Mouse (Mus musculus) frontal cortex, postnatal 14 days (tissue): ENCODE results near the gene Igsf9.
A peak's percentile ranks its signal among the peaks of the same experiment; 100 is the strongest.

ENCODE experiments used
- DNase-seq, 2 experiments: peaks; one replicate each; pipeline ENCODE4 v3.0.0; 2022; ENCODE audit warnings: low spot score in 2 of 2

Igsf9 gene

DNA sequence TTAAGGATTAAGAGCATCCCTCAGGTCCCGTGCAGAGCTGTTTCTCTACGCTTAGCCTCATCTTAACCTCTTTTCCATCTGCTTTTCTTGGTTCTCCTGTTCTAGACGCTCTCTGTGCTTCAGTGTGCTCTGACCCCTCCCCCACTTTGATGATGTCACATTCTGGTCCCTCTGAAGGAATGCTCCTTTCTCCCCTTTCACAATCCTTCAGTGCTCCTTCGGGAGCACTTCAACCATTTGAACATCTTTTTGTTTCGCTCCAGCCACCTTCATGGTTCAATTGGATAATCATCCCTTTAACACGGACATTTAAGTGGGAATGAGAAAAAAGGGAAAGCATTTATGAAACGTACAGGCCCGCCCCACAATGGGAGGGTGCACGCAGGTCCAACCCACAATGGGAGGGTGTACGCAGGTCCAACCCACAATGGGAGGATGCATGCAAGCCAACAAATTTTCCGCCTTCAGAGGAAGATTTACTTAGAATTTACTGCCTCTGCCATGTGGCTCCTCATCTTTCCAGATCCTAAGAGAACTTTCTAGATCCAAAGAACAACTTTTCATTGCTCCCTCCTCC, 13.2 kb upstream of the Igsf9 start:
- no peak for DNase-seq

- no peak for DNase-seq
These were observed 12.2 kb upstream of the Igsf9 start for GRCm38 (mm10) chr1:172469373-172469772.

DNA sequence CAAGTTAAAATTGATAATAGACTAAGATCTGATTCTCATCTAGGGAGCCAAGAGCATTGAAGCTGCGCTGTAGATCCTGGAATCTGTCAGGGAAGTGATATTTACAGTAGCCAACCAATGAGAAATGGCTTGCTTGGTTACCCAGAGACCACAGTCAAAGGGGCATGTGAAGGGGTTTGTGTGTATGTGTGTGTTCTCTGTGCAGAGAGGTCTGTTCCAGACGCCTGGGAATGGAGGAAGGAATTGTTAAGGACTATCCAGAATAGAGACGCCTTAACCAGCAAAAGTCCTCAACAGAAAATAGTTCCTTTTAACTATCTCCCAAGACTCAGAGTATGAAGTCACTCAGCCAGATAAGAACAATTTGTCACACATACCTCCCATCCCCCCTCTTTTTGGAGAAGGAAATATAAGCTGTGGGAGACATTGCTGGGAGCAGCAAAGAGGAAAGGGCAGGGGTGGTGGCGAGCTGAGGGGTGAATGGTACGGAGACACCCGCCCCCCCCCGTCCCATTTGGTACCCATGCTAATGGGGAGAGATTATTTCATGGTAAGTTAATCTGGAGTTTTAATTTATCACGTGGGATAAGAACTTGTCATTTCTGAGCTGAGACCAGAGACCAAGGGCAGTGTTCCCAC, 11.7 kb upstream of the Igsf9 start:
- DNase-seq, result no peak

- no peak for DNase-seq
These were observed 8.7 kb upstream of the Igsf9 start for GRCm38 (mm10) chr1:172472909-172473308.

- no peak for DNase-seq
These were observed 7.4 kb upstream of the Igsf9 start for GRCm38 (mm10) chr1:172474196-172474595.

- no peak for DNase-seq
These were observed 6.4 kb upstream of the Igsf9 start, which contains the start of gene Slamf9 for GRCm38 (mm10) chr1:172475054-172475741. Slamf9 (plus strand) TSS chr1:172475358.

- DNase-seq, result no peak
These were observed 3.6 kb upstream of the Igsf9 start for GRCm38 (mm10) chr1:172478020-172478419.

- no peak for DNase-seq
These were observed 1.2 kb upstream of the Igsf9 start for GRCm38 (mm10) chr1:172480376-172480775.

GRCm38 (mm10) chr1:172481111-172481510, 477 bp upstream of the Igsf9 start:
- no peak for DNase-seq

- DNase-seq, result peak in 1 of 2 experiments; percentile 5
These were observed 1.2 kb downstream of the Igsf9 start for GRCm38 (mm10) chr1:172482518-172483360.

DNA sequence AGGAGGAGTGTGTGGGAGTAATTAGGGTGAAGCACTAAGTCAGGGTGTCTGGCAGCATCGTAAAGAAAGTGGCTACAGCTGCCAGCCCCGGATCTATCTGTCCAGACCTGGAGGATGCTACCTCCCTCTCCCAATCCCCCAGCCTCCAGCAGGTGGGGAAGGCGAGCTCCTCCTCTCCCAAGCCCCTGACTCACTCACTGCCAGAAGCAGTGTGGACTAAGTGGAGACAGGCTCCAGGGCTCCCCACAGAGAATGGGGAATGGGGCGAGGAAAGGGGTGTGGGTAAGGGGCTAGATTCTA, 1.7 kb downstream of the Igsf9 start:
- DNase-seq, result peak in 1 of 2 experiments; percentile 4

DNA sequence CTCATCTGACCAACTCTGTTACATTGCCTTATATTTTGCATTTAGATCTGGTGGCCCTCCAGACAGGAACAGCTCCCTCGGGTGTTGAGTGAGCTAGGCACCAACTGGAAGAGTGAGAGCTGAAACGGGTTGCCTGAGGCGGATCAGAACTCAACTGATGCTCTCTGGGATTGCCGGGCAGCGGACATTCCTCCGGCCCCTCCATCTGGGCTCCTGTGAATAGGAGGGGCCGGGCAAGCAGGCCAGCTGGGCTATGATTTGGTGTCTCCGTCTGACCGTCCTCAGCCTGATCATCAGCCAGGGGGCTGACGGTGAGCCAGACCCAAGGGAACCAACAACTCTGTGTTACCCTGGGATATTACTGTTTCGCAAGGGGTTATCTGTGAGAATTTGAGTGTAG, 2.6 kb downstream of the Igsf9 start:
- DNase-seq, result no peak

GRCm38 (mm10) chr1:172484671-172485070, 3.1 kb downstream of the Igsf9 start:
- DNase-seq, result peak in 1 of 2 experiments; percentile 4

DNA sequence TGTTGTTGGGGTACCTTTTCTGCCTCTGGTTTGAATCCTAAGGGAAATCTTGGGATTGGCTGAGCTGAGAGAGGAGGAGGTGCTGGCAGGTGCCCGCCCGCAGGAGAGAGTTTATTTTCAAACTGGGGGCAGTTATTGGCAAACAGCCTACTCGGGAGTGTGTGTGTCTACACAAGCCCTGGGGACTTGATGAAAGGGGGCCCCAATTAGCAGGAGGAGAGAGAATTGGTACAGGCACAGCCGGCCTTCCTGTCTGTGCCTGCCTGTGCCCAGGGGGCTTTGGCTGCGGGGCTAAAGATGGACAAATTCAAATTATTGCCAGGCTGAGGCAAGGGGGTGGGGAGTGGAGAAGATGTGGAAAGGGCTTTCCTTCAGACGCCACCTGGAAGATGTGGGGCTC, 4.2 kb downstream of the Igsf9 start:
- no peak for DNase-seq

DNA sequence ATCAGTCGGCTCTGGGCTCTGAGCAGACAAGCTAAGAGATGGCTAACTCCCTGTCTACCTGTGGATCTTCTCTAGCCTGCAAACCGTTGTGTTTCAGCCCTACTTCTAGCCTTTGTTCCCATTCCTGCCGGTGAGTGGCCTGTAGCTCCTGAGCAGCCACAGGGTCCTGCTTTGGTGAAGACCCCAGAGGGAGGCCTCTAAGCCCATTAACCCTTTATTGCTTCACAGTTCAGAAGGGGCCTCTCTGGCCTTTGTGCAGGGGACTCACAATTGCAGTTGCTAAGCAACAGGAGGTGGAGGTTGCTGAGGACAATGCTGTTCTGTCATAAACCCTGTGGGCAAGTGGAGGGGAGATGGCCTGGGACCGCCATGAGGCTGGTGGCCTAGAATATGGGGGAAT, 4.6 kb downstream of the Igsf9 start:
- DNase-seq, result no peak

DNA sequence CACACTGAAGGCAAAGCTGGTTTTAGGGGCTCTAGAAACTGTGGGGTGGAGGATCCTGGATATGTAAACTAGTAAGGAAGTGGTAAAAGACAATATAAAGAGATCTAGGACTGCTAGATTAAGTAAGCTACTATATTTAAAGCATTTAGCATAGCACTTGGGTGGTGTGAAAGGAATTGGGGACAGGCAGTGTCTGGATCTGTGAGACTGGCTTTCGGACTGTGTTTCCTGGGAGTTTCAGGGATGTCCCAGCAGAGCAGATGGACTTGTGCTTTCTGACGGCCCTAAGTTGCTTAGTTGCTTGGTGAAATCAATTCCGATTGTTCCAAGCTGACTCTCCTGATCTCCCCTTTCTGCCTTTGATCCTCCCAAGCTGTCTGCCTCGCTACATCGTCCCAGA, 5.1 kb downstream of the Igsf9 start:
- DNase-seq, result no peak

- no peak for DNase-seq
These were observed 6.3 kb downstream of the Igsf9 start for GRCm38 (mm10) chr1:172487859-172488258.

- no peak for DNase-seq
These were observed 7.2 kb downstream of the Igsf9 start for GRCm38 (mm10) chr1:172488831-172489230.

- DNase-seq, result no peak
These were observed 8.1 kb downstream of the Igsf9 start for GRCm38 (mm10) chr1:172489585-172490250.

DNA sequence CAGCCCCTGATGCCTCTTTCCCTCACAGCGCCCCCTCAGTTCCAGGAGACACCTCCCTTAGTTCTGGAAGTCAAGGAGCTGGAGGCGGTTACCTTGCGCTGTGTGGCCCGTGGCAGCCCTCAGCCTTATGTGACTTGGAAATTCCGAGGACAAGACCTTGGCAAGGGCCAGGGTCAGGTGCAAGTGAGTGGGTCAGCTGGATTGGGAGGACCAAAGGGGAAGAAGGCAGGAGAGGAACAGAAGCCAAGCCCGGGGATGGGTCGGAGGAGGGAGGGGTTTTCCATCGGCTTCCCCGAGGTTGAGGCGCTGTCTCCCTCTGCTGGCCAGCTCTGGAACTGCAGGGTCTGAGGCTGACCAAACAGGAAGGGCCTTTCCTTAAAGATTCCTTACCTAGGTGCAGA, 8.7 kb downstream of the Igsf9 start:
- peak; percentile 73 to 88 for DNase-seq

GRCm38 (mm10) chr1:172492047-172492446, 10.5 kb downstream of the Igsf9 start:
- peak in 1 of 2 experiments; percentile 6 for DNase-seq

DNA sequence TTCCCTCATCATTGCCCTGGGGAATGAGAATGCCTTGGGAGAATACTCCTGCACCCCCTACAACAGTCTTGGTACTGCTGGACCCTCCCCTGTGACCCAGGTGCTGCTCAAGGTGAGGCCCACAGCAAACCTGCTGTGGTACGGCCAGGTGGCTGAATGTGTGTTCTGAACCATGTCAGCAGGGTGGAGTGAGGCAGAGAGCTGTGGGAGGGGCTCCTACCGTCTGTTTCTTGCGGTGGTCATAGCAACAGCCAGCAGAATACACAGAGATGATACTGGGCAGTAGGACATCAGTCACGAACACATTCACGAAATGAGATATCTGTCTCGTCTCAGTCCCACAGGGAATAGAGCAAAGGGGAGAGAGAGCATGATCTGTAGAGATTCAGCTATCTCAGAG, 11.9 kb downstream of the Igsf9 start:
- peak in 1 of 2 experiments; percentile 5 for DNase-seq
